Mouse (Mus musculus) macrophage (primary cell): ENCODE results near the gene Cdc14b. TPM values are rescaled to one million over a fixed set of nuclear protein-coding genes. Genes with fewer than 3 reads are reported as not detected.

Experiments
- H3K27ac ChIP-seq: fragments of 350-480 bp; formaldehyde crosslinking; 2 replicates; pipeline ENCODE4 v1.9.0; 2021
- H3K36me3 ChIP-seq: fragments of 350-480 bp; formaldehyde crosslinking; 2 replicates; pipeline ENCODE4 v1.9.0; 2021; ENCODE audit errors: inconsistent target
- H3K4me3 ChIP-seq: fragments of 350-480 bp; formaldehyde crosslinking; 2 replicates; pipeline ENCODE4 v1.9.0; 2021; ENCODE audit errors: inconsistent target
- H3K79me2 ChIP-seq: fragments of 350-480 bp; formaldehyde crosslinking; 2 replicates; pipeline ENCODE4 v1.9.0; 2021; ENCODE audit errors: inconsistent target
- WGBS: methylation state at CpG from one replicate; pipeline ENCODE4 v1.1.7; 2026; ENCODE audit warnings: inconsistent platforms; ENCODE audit not compliant: missing documents; 5-methylcytosine and 5-hydroxymethylcytosine counted together
- polyA plus RNA-seq: library from polyadenylated mRNA; stranded (reverse); fragments of 250-400 nt; gene quantifications from 3 replicates; pipeline ENCODE4 v1.2.4, GENCODE M21; 2018; ENCODE audit warnings: inconsistent platforms

Gene Cdc14b
- polyA plus RNA-seq, 1 experiment from 2014 or later, result 7.6 TPM

GRCm38 (mm10) chr13:64307508-64307907 lies 32.4 kb upstream of the Cdc14b start:
- Histone ChIP-seq H3K27ac (0 out of 2 replicates have a peak overlapping the region, but pooled peaks have one; percentile 17), H3K79me2 (peaks cover 19% of the 10 kb centered on the region; the same call in 1 of the 2 replicates)
- WGBS, result 53% methylated on average over 5 of the region's 5 CpGs

GRCm38 (mm10) chr13:64306078-64306477 lies 31.0 kb upstream of the Cdc14b start:
- 76% methylated on average over 3 of the region's 3 CpGs for WGBS
- H3K36me3 ChIP-seq, result 0 out of 2 replicates have a peak, but pooled peaks cover 15% of the 10 kb centered on the region
- H3K79me2 ChIP-seq, result peaks cover 10% of the 10 kb centered on the region; the same call in 1 of the 2 replicates
- H3K4me3 ChIP-seq, result no peak overlapping the region
- H3K27ac ChIP-seq, result no peak overlapping the region

More at GRCm38 (mm10) chr13:64307508-64307907, 32.4 kb upstream of the Cdc14b start:
- Histone ChIP-seq H3K4me3 (no peak overlapping the region), H3K36me3 (0 out of 2 replicates have a peak, but pooled peaks cover 14% of the 10 kb centered on the region)

- Histone ChIP-seq H3K4me3 (no peak overlapping the region), H3K27ac (no peak overlapping the region), H3K36me3 (peaks cover 13% of the 10 kb centered on the region), H3K79me2 (no peaks in the 10 kb centered on the region)
- no CpG with 5 or more reads among the region's 1 CpGs for WGBS
Measured at GRCm38 (mm10) chr13:64299069-64299468, 24.0 kb upstream of the Cdc14b start.

- Histone ChIP-seq H3K27ac (no peak overlapping the region), H3K79me2 (no peaks in the 10 kb centered on the region), H3K4me3 (no peak overlapping the region), H3K36me3 (0 out of 2 replicates have a peak, but pooled peaks cover 3% of the 10 kb centered on the region)
- 94% methylated on average over 4 of the region's 4 CpGs for WGBS
Measured at GRCm38 (mm10) chr13:64286791-64287190, 11.7 kb upstream of the Cdc14b start.

- WGBS, result 93% methylated on average over 4 of the region's 4 CpGs
- Histone ChIP-seq H3K36me3 (no peaks in the 10 kb centered on the region), H3K79me2 (no peaks in the 10 kb centered on the region), H3K27ac (no peak overlapping the region), H3K4me3 (no peak overlapping the region)
Measured at GRCm38 (mm10) chr13:64286321-64286720, 11.2 kb upstream of the Cdc14b start.

GRCm38 (mm10) chr13:64284676-64285075 lies 9.6 kb upstream of the Cdc14b start:
- no peaks in the 10 kb centered on the region for H3K36me3 ChIP-seq
- H3K4me3 ChIP-seq, result no peak overlapping the region
- H3K27ac ChIP-seq, result no peak overlapping the region
- WGBS, result 94% methylated on average over 2 of the region's 2 CpGs
- no peaks in the 10 kb centered on the region for H3K79me2 ChIP-seq

GRCm38 (mm10) chr13:64280940-64281339 lies 5.8 kb upstream of the Cdc14b start:
- H3K79me2 ChIP-seq, result no peaks in the 10 kb centered on the region
- 49% methylated on average over 4 of the region's 5 CpGs for WGBS
- peak overlapping the region; percentile 22; the same call in 1 of the 2 replicates for H3K27ac ChIP-seq
- H3K4me3 ChIP-seq, result no peak overlapping the region
- H3K36me3 ChIP-seq, result no peaks in the 10 kb centered on the region

GRCm38 (mm10) chr13:64275754-64276127 lies 651 bp upstream of the Cdc14b start:
- no peaks in the 10 kb centered on the region for H3K79me2 ChIP-seq
- H3K4me3 ChIP-seq, result peak overlapping the region; percentile 45; the same call in 1 of the 2 replicates
- H3K36me3 ChIP-seq, result no peaks in the 10 kb centered on the region
- 37% methylated on average over 9 of the region's 9 CpGs for WGBS
- H3K27ac ChIP-seq, result no peak overlapping the region

- no peaks in the 10 kb centered on the region for H3K36me3 ChIP-seq
- WGBS, result 4% methylated on average over 87 of the region's 95 CpGs
- H3K27ac ChIP-seq, result no peak overlapping the region
- no peak overlapping the region for H3K4me3 ChIP-seq
- H3K79me2 ChIP-seq, result no peaks in the 10 kb centered on the region
Measured at GRCm38 (mm10) chr13:64273891-64274844, 922 bp downstream of the Cdc14b start.

GRCm38 (mm10) chr13:64273352-64273751 lies 1.7 kb downstream of the Cdc14b start:
- Histone ChIP-seq H3K79me2 (no peaks in the 10 kb centered on the region), H3K4me3 (no peak overlapping the region)
- WGBS, result 55% methylated on average over 8 of the region's 8 CpGs

GRCm38 (mm10) chr13:64268384-64268783 lies 6.7 kb downstream of the Cdc14b start:
- H3K36me3 ChIP-seq, result no peaks in the 10 kb centered on the region
- no peak overlapping the region for H3K27ac ChIP-seq
- no peaks in the 10 kb centered on the region for H3K79me2 ChIP-seq
- H3K4me3 ChIP-seq, result no peak overlapping the region
- 96% methylated on average over 4 of the region's 4 CpGs for WGBS

More at GRCm38 (mm10) chr13:64273352-64273751, 1.7 kb downstream of the Cdc14b start:
- Histone ChIP-seq H3K36me3 (no peaks in the 10 kb centered on the region), H3K27ac (no peak overlapping the region)

GRCm38 (mm10) chr13:64267151-64267550 lies 7.9 kb downstream of the Cdc14b start:
- Histone ChIP-seq H3K4me3 (no peak overlapping the region), H3K36me3 (no peaks in the 10 kb centered on the region), H3K27ac (no peak overlapping the region), H3K79me2 (no peaks in the 10 kb centered on the region)
- 88% methylated on average over 9 of the region's 9 CpGs for WGBS

- H3K36me3 ChIP-seq, result no peaks in the 10 kb centered on the region
- H3K4me3 ChIP-seq, result no peak overlapping the region
- no peak overlapping the region for H3K27ac ChIP-seq
- WGBS, result 89% methylated on average over 6 of the region's 6 CpGs
- H3K79me2 ChIP-seq, result no peaks in the 10 kb centered on the region
Measured at GRCm38 (mm10) chr13:64264586-64264985, 10.5 kb downstream of the Cdc14b start.

GRCm38 (mm10) chr13:64259903-64260302 lies 15.2 kb downstream of the Cdc14b start:
- Histone ChIP-seq H3K4me3 (no peak overlapping the region), H3K36me3 (no peaks in the 10 kb centered on the region), H3K79me2 (no peaks in the 10 kb centered on the region), H3K27ac (peak overlapping the region; percentile 8; the same call in 1 of the 2 replicates)
- WGBS, result 92% methylated on average over 7 of the region's 7 CpGs

GRCm38 (mm10) chr13:64258516-64258821 lies 16.6 kb downstream of the Cdc14b start:
- H3K27ac ChIP-seq, result no peak overlapping the region
- no peak overlapping the region for H3K4me3 ChIP-seq
- WGBS, result 93% methylated on average over 4 of the region's 4 CpGs
- no peaks in the 10 kb centered on the region for H3K36me3 ChIP-seq
- no peaks in the 10 kb centered on the region for H3K79me2 ChIP-seq
